Comparison of ENCODE assay signal across 7 mouse cellular contexts in the genomic region with DNA sequence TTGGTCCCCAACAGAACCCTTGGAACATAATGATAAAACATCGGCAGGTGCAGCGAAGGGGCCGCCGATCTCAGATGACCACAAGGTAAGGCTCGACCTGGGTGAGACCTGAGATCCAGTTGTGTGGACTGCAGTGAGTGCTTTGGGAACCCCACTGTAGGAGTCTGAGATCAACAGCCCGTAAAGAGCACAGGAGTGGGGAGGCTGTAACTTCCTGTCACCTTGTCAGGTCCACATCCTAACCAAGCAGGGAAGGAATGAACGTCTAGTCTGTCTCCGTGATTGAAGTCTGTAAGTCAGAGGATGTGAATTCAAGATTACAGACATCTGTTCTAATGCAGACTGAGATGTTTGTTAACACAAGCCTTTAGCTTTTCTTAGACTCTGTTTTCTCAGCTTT. TPM values are rescaled to one million over a fixed set of nuclear protein-coding genes. Genes with fewer than 3 reads are reported as not detected.
DNase-seq lines count a peak whose midpoint lies in the region; ATAC-seq and TF ChIP-seq lines count a peak whose summit lies in the region.

No protein-coding gene starts in this region.

- TF ChIP-seq CTCF in testis, adult 2 months (IDR thresholded peaks at IDR 0.05; ENCODE audit: control insufficient read depth, insufficient read depth, insufficient replicate concordance, low read depth, low read length) = no peak

- no peaks in the 10 kb centered on the region for H3K27me3 ChIP-seq in testis, adult 2 months (ENCODE audit: control insufficient read depth, insufficient read depth, low read length)
- peaks cover 31% of the 10 kb centered on the region for H3K27me3 ChIP-seq in erythroblast, embryonic 14.5 days (ENCODE audit: control insufficient read depth)
- H3K27me3 ChIP-seq in limb, embryonic 14.5 days (ENCODE audit: control insufficient read depth, insufficient read depth, low read length) = no peaks in the 10 kb centered on the region
- no peaks in the 10 kb centered on the region for H3K27me3 ChIP-seq in stomach, embryonic 16.5 days (ENCODE audit: control insufficient read depth, insufficient read depth, low read length)

- H3K4me2 ChIP-seq in limb, embryonic 14.5 days (replicated peaks; ENCODE audit: low read depth, low read length, severe bottlenecking) = peak overlapping the region; percentile 85
- peak overlapping the region; percentile 86 for H3K4me2 ChIP-seq in stomach, embryonic 16.5 days (ENCODE audit: low read depth, low read length)

- peaks cover 4% of the 10 kb centered on the region for H3K36me3 ChIP-seq in testis, adult 2 months (ENCODE audit: control insufficient read depth, insufficient read depth, low read length)
- H3K36me3 ChIP-seq in erythroblast, embryonic 14.5 days (ENCODE audit: control insufficient read depth) = peaks cover 54% of the 10 kb centered on the region
- peaks cover 38% of the 10 kb centered on the region for H3K36me3 ChIP-seq in limb, embryonic 14.5 days (ENCODE audit: control insufficient read depth, insufficient read depth, low read length)
- 0 out of 2 replicates have a peak, but pooled peaks cover 8% of the 10 kb centered on the region for H3K36me3 ChIP-seq in stomach, embryonic 16.5 days (ENCODE audit: control insufficient read depth, insufficient read depth, low read length)

- H3K4me1 ChIP-seq in testis, adult 2 months (ENCODE audit: control insufficient read depth, insufficient read depth, low read length) = peaks cover 8% of the 10 kb centered on the region
- peaks cover 54% of the 10 kb centered on the region for H3K4me1 ChIP-seq in erythroblast, embryonic 14.5 days (ENCODE audit: control insufficient read depth)
- H3K4me1 ChIP-seq in limb, embryonic 14.5 days (ENCODE audit: control insufficient read depth, insufficient read depth, low read length) = peaks cover 8% of the 10 kb centered on the region
- peaks cover 17% of the 10 kb centered on the region for H3K4me1 ChIP-seq in stomach, embryonic 16.5 days (ENCODE audit: control insufficient read depth, insufficient read depth, low read length)

- H3K27ac ChIP-seq in testis, adult 2 months (ENCODE audit: control insufficient read depth, insufficient read depth, low read depth, low read length) = peak overlapping the region; percentile 89
- no peak overlapping the region for H3K27ac ChIP-seq in limb, embryonic 14.5 days (replicated peaks; ENCODE audit: low read depth, low read length)
- H3K27ac ChIP-seq in stomach, embryonic 16.5 days (ENCODE audit: low read length) = peak overlapping the region; percentile 48

- 51% methylated on average over 8 of the region's 8 CpGs for WGBS in limb, embryonic 14.5 days
- WGBS in stomach, embryonic 16.5 days = 42% methylated on average over 8 of the region's 8 CpGs

- peak overlapping the region; percentile 96 for H3K9ac ChIP-seq in limb, embryonic 14.5 days (ENCODE audit: low read depth, low read length, severe bottlenecking)
- peak overlapping the region; percentile 98 for H3K9ac ChIP-seq in stomach, embryonic 16.5 days (ENCODE audit: low read length)

- ATAC-seq in limb, embryonic 14.5 days (ENCODE audit: low FRiP score, low read depth) = no peak
- no peak for ATAC-seq in stomach, embryonic 16.5 days (ENCODE audit: insufficient read depth, low FRiP score)

- peak overlapping the region; percentile 97 for H3K4me3 ChIP-seq in testis, adult 2 months (ENCODE audit: control insufficient read depth, low read depth, low read length)
- H3K4me3 ChIP-seq in erythroblast, embryonic 14.5 days (replicated peaks) = peak overlapping the region; percentile 91
- H3K4me3 ChIP-seq in limb, embryonic 14.5 days (replicated peaks; ENCODE audit: low read length) = peak overlapping the region; percentile 85
- H3K4me3 ChIP-seq in stomach, embryonic 16.5 days (replicated peaks; ENCODE audit: low read length) = peak overlapping the region; percentile 75

- no peak for TF ChIP-seq POLR2A in testis, adult 2 months (IDR thresholded peaks at IDR 0.05; ENCODE audit: control insufficient read depth, low read depth, low read length)
- TF ChIP-seq POLR2A in limb, embryonic 14.5 days (IDR thresholded peaks at IDR 0.05; ENCODE audit: borderline replicate concordance, extremely low read depth, insufficient read depth, insufficient read length) = no peak

- no peaks in the 10 kb centered on the region; the same call in 1 of the 2 replicates for H3K9me3 ChIP-seq in erythroblast, embryonic 14.5 days (ENCODE audit: control insufficient read depth, low read length)
- no peaks in the 10 kb centered on the region for H3K9me3 ChIP-seq in limb, embryonic 14.5 days (ENCODE audit: control insufficient read depth, low read length)
- H3K9me3 ChIP-seq in stomach, embryonic 16.5 days (replicated peaks; ENCODE audit: control insufficient read depth, low read length) = no peaks in the 10 kb centered on the region

- no peak for DNase-seq in testis, postnatal 10 days (ENCODE audit: low spot score)
- no peak for DNase-seq in limb, embryonic 14.5 days (ENCODE audit: low spot score)
- DNase-seq in urinary bladder, postnatal 36 days (ENCODE audit: low spot score in 2 of 2) = no peak
- DNase-seq in adipocyte (ENCODE audit: low spot score) = no peak

RNA-seq across cellular contexts. Expression of a gene that starts 0.9 kb away (rescaled TPM):
- polyA plus RNA-seq in testis, adult 2 months (2012; rRNA removed) = 32.4 and 43.1 TPM in 2 replicates
- 16.3 and 17.4 TPM in 2 replicates for polyA plus RNA-seq in erythroblast, embryonic 14.5 days (2012)
- polyA plus RNA-seq in limb, embryonic 14.5 days (2012; rRNA removed) = 46.0 and 58.6 TPM in 2 replicates
- polyA plus RNA-seq in limb, embryonic 14.5 days (2014; fragmentation: Nextera tagmentation; extraction: Ambion mirVana) = 70.1 and 70.6 TPM in 2 replicates
- 58.0 and 58.3 TPM in 2 replicates for polyA plus RNA-seq in stomach, embryonic 16.5 days (2015; fragmentation: Nextera tagmentation; extraction: Ambion mirVana)

RNA-seq across cellular contexts. Expression of a gene that starts 1.0 kb away (rescaled TPM):
- polyA plus RNA-seq in testis, adult 2 months (2012; rRNA removed) = 118 and 120 TPM in 2 replicates
- polyA plus RNA-seq in erythroblast, embryonic 14.5 days (2012) = 0.04 and 0.07 TPM in 2 replicates
- polyA plus RNA-seq in limb, embryonic 14.5 days (2012; rRNA removed) = 0.67 and 0.79 TPM in 2 replicates
- 0.37 and 0.50 TPM in 2 replicates for polyA plus RNA-seq in limb, embryonic 14.5 days (2014; fragmentation: Nextera tagmentation; extraction: Ambion mirVana)
- 1.3 and 1.9 TPM in 2 replicates for polyA plus RNA-seq in stomach, embryonic 16.5 days (2015; fragmentation: Nextera tagmentation; extraction: Ambion mirVana)

RNA-seq across cellular contexts. Expression of a gene that starts 23.0 kb away (rescaled TPM):
- 57.7 and 60.0 TPM in 2 replicates for polyA plus RNA-seq in testis, adult 2 months (2012; rRNA removed)
- polyA plus RNA-seq in erythroblast, embryonic 14.5 days (2012) = 158 and 179 TPM in 2 replicates
- 293 and 329 TPM in 2 replicates for polyA plus RNA-seq in limb, embryonic 14.5 days (2012; rRNA removed)
- 279 and 305 TPM in 2 replicates for polyA plus RNA-seq in limb, embryonic 14.5 days (2014; fragmentation: Nextera tagmentation; extraction: Ambion mirVana)
- polyA plus RNA-seq in stomach, embryonic 16.5 days (2015; fragmentation: Nextera tagmentation; extraction: Ambion mirVana) = 332 and 335 TPM in 2 replicates

RNA-seq across cellular contexts. Expression of a gene that starts 31.6 kb away (rescaled TPM):
- polyA plus RNA-seq in testis, adult 2 months (2012; rRNA removed) = 0.69 and 0.93 TPM in 2 replicates
- polyA plus RNA-seq in erythroblast, embryonic 14.5 days (2012) = not detected in 2 replicates
- not detected in 2 replicates for polyA plus RNA-seq in limb, embryonic 14.5 days (2012; rRNA removed)
- polyA plus RNA-seq in limb, embryonic 14.5 days (2014; fragmentation: Nextera tagmentation; extraction: Ambion mirVana) = not detected in 2 replicates
- polyA plus RNA-seq in stomach, embryonic 16.5 days (2015; fragmentation: Nextera tagmentation; extraction: Ambion mirVana) = not detected in 2 replicates

RNA-seq across cellular contexts. Expression of a gene that starts 33.1 kb away (rescaled TPM):
- polyA plus RNA-seq in testis, adult 2 months (2012; rRNA removed) = 0.89 and 5.6 TPM in 2 replicates
- polyA plus RNA-seq in erythroblast, embryonic 14.5 days (2012) = not detected in 2 replicates
- 178 and 322 TPM in 2 replicates for polyA plus RNA-seq in limb, embryonic 14.5 days (2012; rRNA removed)
- polyA plus RNA-seq in limb, embryonic 14.5 days (2014; fragmentation: Nextera tagmentation; extraction: Ambion mirVana) = 273 and 401 TPM in 2 replicates
- polyA plus RNA-seq in stomach, embryonic 16.5 days (2015; fragmentation: Nextera tagmentation; extraction: Ambion mirVana) = 15.7 and 377 TPM in 2 replicates

Comparison
In these comparisons a context has a peak if more than half of its experiments do, and no peak if none do; other contexts are left out.
1. RNA of a gene that starts 1.0 kb away (polyA plus RNA-seq): 118 to 120 TPM in testis, adult 2 months; 1.3 to 1.9 TPM in stomach, embryonic 16.5 days, 0.37 to 0.79 TPM in limb, embryonic 14.5 days and 0.04 to 0.07 TPM in erythroblast, embryonic 14.5 days; every median in the first group is over 10 times any median in the second.
2. Peak in every context shown above with its lines, with median percentiles within 50 percentile points of each other: H3K4me3 ChIP-seq.